Mouse (Mus musculus): ENCODE results near the gene Ccna1. TPM values are rescaled to one million over a fixed set of nuclear protein-coding genes. Genes with fewer than 3 reads are reported as not detected.
A peak's percentile ranks its signal among the peaks of the same experiment; 100 is the strongest.

Gene Ccna1
- total RNA-seq, 2 experiments from 2014 or later: 2.0 to 2.2 TPM

DNA sequence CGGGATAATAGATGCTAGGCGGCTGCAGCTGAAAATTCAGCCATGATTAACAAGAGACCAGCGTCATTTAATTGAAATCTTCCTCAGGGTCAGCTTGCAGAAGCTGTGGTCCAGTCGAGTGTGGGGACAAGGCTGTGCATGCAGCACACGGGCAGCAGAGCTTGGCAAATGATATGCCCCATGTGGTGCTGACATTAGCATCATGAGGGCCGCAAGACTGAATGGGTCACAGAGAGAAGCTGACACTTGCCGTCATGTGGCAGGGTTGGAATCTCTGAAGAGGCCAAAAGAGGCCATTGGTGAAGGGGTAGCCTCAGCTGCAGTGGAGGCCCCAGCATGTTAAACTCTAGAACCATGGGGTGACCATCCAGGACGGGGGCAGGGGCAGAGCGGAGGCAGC is 7.4 kb upstream of the Ccna1 start:
- no peak for DNase-seq (ENCODE audit: extremely low spot score in 1 of 2, low spot score in 2 of 2)
- intact Hi-C loops (cut with DNase I): loop anchor here (5.0 kb wide), 3 partner anchors 70 to 325 kb away; partner anchors contain the start of genes Alg5, Exosc8 and Sertm1
- Histone ChIP-seq H3K27ac (no peak overlapping the region), H3K4me3 (no peak overlapping the region)
- TF ChIP-seq CTCF (IDR thresholded peaks at IDR 0.05): no peak

DNA sequence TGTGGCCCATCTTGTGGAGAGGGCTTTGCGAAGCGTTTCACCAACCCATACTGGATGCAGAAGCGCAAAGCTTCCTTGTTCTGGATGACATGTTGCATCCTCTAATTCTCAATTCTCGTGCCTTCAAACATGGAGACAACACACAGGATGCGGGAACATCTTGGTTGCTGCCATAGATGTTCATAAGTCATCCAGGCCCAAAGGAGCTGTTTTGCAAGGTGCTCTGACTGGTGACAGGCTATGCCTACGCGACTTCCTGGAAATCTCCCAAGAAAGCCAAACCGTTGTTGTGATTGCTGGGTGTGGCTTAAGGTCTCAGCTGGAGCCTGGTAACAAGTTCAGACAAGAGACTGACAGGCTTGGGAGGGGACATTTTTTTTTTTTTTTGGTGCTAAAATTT is 1.1 kb upstream of the Ccna1 start:
- no peak for DNase-seq (ENCODE audit: extremely low spot score in 1 of 2, low spot score in 2 of 2)
- intact Hi-C loops (cut with DNase I): no loop called here
- Histone ChIP-seq H3K27ac (no peak overlapping the region), H3K4me3 (no peak overlapping the region)
- no peak for TF ChIP-seq CTCF (IDR thresholded peaks at IDR 0.05)

DNA sequence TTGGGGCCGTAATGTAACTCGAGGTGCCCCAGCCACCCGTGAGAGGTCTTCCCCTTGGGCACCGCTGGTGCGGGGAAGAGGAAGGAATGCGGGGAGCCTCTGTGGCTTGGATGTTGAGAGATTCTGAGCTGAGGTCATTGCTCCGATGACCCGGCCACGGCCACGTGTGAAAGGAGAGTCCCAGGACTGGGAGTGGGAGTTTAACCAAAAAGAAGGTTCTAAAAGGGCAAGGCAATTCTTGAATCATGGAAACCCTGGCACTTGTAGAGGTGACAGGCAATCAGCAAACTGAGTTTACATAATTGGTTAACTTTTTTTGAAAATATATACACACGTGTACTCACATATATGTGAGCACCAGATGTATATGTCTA is 433 bp upstream of the Ccna1 start:
- intact Hi-C loops (cut with DNase I): no loop called here
- DNase-seq (ENCODE audit: extremely low spot score in 1 of 2, low spot score in 2 of 2): no peak
- no peak for TF ChIP-seq CTCF (IDR thresholded peaks at IDR 0.05)
- H3K4me3 ChIP-seq: peak overlapping the region; percentile 69
- H3K27ac ChIP-seq: peak overlapping the region; percentile 69

DNA sequence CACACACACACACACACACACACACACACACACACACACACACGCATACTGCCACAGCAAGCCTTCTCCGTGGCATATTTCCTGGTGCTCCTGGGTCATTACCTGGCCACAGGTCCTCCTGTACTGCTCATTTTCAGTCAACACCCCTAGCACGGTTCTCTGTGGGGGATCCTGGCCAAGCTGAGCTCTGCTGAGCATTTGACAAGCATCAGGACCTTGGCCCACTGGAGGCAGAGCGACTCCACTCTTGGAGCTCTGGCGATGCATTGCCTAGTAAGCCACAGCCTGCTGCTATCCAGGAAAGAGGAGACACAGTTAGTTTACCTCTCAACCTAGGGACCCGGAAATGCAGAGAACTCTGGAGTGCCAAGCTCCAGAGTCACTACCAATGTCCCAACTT is 1.1 kb downstream of the Ccna1 start:
- no peak overlapping the region for H3K27ac ChIP-seq
- intact Hi-C loops (cut with DNase I): no loop called here
- no peak for TF ChIP-seq CTCF (IDR thresholded peaks at IDR 0.05)
- DNase-seq (ENCODE audit: extremely low spot score in 1 of 2, low spot score in 2 of 2): no peak
- no peak overlapping the region for H3K4me3 ChIP-seq

DNA sequence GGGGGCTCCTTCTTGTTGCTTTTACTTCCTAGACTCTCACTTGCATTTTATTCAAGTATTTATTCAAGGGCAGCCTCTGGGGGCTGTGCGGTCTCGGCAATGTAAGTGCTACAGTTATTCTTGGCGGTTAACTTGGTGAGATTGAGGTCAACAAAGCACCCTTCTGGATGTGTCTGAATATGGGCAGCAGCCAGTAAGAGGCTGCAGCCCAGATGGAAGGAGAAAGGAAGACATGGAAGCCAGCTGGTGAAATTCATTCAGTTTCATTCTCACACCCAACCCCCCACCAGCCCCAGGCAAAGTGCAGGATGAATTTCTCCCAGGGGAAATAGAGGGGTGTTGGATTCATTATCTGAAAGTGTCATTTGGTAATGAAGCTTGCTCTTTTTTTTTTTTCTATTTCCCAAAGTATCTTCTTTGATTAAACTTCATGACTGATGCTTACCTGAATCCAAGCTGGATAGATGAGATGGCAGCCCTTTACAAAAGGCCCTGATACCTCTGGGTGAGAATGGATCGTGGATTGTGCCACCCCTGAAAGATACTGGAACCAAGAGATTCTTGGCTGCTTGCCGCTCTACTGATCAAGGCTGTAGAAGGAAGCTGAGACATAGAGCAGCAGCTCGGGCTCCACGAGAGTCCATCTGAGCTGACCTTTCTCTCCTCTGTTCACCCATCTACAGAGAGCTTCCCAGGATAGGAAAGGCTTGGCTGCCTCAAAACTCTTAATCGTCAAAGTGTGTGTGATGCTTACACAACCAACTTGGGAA is 10.5 kb downstream of the Ccna1 start:
- intact Hi-C loops (cut with DNase I): no loop called here
- no peak overlapping the region for H3K27ac ChIP-seq
- H3K4me3 ChIP-seq: no peak overlapping the region
- TF ChIP-seq CTCF (IDR thresholded peaks at IDR 0.05): no peak
- peak; percentile 14 to 21 for DNase-seq (ENCODE audit: extremely low spot score in 1 of 2, low spot score in 2 of 2)

DNA sequence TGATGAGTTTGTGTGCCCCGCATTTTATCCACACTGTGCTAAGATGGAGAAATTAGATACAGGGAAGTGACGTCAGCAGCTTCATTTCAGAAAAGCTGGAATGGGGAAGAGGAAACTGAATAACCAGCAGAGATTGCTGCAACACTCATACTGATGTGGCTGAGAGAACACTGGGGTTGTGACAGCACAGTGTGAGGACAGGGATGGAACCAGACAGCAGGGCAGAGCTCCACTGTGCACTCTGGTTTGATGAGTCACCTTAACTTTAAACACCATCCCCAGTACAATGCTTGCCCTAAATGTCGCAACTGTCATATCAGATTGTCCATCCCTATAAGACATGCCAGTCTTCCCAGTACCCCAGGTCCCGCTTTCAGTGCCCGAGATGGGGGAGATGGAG is 17.7 kb downstream of the Ccna1 start:
- no peak overlapping the region for H3K27ac ChIP-seq
- intact Hi-C loops (cut with DNase I): no loop called here
- no peak for TF ChIP-seq CTCF (IDR thresholded peaks at IDR 0.05)
- H3K4me3 ChIP-seq: no peak overlapping the region
- DNase-seq (ENCODE audit: extremely low spot score in 1 of 2, low spot score in 2 of 2): no peak

DNA sequence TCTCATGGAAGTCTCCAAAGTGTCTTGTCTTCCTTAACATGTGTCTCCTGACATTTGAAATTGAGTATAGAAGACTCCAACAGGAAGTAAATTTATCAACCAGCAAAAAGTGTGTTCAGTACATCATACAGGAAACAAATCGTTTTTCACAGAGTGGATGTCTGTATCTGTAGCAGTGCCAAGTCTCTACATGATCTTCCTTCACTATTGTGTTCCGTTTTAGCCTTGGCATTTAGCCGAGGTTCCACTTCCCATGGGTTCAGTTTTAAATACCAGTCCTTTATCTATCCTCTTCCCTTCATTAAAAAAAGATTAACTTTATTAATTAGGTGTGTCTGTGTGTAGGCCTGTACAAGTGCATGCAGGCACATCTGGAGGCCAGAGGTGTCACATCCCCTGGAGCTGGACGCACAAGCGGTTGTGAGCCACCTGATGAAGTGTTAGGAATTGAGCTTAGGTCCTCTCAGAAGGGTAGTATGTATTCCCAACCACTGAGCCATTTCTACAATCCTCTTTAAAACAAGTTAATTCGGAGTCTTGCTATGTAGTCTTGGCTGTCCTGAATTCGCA is 27.9 kb downstream of the Ccna1 start:
- no peak for TF ChIP-seq CTCF (IDR thresholded peaks at IDR 0.05)
- H3K27ac ChIP-seq: no peak overlapping the region
- DNase-seq (ENCODE audit: extremely low spot score in 1 of 2, low spot score in 2 of 2): no peak
- no peak overlapping the region for H3K4me3 ChIP-seq
- intact Hi-C loops (cut with DNase I): no loop called here

DNA sequence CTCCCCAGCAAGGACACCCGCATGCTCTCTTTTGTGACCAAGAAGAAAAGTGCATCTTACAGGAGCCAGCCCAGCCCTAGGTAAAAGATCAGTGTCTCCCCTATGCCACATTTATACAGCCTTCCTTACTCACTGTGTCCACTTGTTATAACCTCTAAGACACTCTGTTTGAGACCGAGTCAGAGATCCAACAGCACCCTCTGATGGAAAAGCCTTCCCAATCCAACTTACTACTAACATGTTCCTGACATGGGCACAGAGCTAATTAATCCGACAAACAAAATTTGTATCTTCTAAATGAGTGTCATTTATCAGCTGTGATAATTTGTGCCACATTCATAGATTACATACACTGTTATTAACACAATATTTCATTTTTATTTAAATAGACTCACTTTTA is 29.8 kb downstream of the Ccna1 start:
- DNase-seq (ENCODE audit: extremely low spot score in 1 of 2, low spot score in 2 of 2): no peak
- no peak; the same call in 1 of the 2 replicates for TF ChIP-seq CTCF (IDR thresholded peaks at IDR 0.05)
- H3K4me3 ChIP-seq: no peak overlapping the region
- no peak overlapping the region for H3K27ac ChIP-seq
- intact Hi-C loops (cut with DNase I): no loop called here

DNA sequence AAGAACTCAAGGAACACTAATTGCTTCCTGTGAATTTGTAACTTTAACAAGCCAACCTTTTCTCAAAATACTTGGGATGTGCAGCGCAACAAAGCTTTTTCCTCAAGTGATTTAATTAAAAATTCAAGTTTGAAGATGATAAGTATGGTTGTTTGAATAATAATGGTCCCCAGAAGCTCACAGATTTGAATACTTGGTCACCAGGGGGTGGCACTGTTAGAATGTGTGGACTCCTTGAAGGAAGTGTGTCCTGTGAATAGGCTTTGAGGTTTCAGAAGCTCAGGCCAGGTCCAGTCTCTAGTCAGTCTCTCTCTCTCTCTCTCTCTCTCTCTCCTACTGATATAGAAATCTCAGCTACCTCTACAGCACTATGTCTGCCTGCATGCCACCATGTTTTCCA is 32.0 kb downstream of the Ccna1 start:
- H3K27ac ChIP-seq: no peak overlapping the region
- H3K4me3 ChIP-seq: no peak overlapping the region
- intact Hi-C loops (cut with DNase I): no loop called here
- TF ChIP-seq CTCF (IDR thresholded peaks at IDR 0.05): no peak
- no peak for DNase-seq (ENCODE audit: extremely low spot score in 1 of 2, low spot score in 2 of 2)

DNA sequence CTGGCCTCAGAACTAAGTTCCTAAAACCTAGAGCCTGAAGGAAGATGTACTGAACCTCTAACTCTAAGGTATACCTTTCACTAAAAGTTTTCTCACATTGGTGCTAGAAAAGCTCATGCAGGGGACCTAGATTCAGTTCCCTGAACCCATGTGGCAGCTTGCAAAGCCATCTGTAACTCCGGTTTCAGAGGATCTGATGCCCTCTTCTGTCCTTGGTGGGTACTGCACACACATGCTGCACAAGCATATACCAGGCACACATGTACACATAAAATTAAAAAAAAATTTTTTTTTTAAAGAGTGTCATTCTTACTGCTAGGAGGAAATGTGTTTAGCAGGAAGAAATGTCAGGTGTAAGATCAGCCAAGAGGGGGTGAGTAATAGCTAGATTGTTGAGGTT is 33.1 kb downstream of the Ccna1 start:
- DNase-seq (ENCODE audit: extremely low spot score in 1 of 2, low spot score in 2 of 2): no peak
- intact Hi-C loops (cut with DNase I): no loop called here
- peak; percentile 4; the same call in 1 of the 2 replicates for TF ChIP-seq CTCF (IDR thresholded peaks at IDR 0.05)

DNA sequence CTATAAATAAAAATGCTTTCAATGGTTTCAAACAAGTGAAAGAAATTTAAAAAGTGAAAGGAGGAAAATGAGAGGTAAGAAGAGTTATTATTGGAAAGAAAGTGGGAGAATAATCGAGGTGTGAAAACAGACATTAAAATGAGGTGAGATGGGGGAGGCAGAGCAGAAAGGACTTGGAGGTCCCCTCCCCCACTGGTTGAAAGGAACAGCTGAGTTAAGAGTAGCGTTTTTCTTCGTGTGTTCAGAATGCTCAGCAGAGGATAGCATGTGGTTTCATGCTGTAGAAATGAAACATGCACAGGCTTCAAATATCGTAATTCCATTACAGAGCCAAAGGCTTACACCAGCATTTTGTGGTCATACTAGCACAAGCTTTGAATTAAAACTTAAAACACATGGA is 42.8 kb downstream of the Ccna1 start:
- intact Hi-C loops (cut with DNase I): no loop called here
- no peak for DNase-seq (ENCODE audit: extremely low spot score in 1 of 2, low spot score in 2 of 2)
- H3K4me3 ChIP-seq: no peak overlapping the region
- TF ChIP-seq CTCF (IDR thresholded peaks at IDR 0.05): no peak
- no peak overlapping the region for H3K27ac ChIP-seq

More for the DNA sequence above, 33.1 kb downstream of the Ccna1 start:
- Histone ChIP-seq H3K4me3 (no peak overlapping the region), H3K27ac (no peak overlapping the region)

DNA sequence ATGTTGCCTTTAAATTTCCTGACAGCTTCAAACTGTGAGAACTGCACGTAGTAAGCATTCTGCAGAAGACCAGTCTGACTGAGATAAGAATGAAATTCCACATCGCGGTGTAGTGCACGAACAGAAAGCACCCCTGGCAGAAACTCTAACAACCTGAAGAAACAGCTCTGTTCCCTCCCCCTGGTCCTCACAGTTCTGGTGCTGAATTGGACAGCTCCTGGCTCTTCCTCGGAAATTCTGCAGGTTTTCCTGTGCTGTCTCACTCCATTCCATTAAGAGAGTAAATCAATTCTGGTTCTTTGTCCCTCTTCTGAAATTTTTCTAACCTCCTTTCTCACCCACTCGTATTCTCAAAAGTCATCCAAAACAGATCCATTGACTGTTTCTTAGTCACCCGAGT is 43.6 kb downstream of the Ccna1 start:
- no peak for DNase-seq (ENCODE audit: extremely low spot score in 1 of 2, low spot score in 2 of 2)
- no peak overlapping the region for H3K27ac ChIP-seq
- TF ChIP-seq CTCF (IDR thresholded peaks at IDR 0.05): no peak
- no peak overlapping the region for H3K4me3 ChIP-seq
- intact Hi-C loops (cut with DNase I): no loop called here
